Mouse (Mus musculus): ENCODE data around the gene Olfr196.

- no peak for TF ChIP-seq CTCF (IDR thresholded peaks at IDR 0.05; ENCODE audit: borderline replicate concordance, control insufficient read depth, extremely low read depth, insufficient read depth, low read length, poor library complexity)
- no peak for TF ChIP-seq POLR2A (IDR thresholded peaks at IDR 0.05; ENCODE audit: control insufficient read depth, extremely low read depth, insufficient read depth, low read length, poor library complexity)
Measured at GRCm38 (mm10) chr16:59146746-59147145, 23.5 kb downstream of the Olfr196 start, which contains the start of gene Olfr195.

Data from thymus, adult 2 months (tissue).